Mouse (Mus musculus) c-Kit-negative CD71-positive TER-119-positive erythroid progenitor cells, embryonic 14.5 days (primary cell): ENCODE results near the gene Pir.
A peak's percentile ranks its signal among the peaks of the same experiment; 100 is the strongest.

Experiments
- DNase-seq: peaks from one replicate; pipeline ENCODE4 v3.0.0-alpha.2; 2013; ENCODE audit warnings: low read depth, low spot score

Pir gene

DNA sequence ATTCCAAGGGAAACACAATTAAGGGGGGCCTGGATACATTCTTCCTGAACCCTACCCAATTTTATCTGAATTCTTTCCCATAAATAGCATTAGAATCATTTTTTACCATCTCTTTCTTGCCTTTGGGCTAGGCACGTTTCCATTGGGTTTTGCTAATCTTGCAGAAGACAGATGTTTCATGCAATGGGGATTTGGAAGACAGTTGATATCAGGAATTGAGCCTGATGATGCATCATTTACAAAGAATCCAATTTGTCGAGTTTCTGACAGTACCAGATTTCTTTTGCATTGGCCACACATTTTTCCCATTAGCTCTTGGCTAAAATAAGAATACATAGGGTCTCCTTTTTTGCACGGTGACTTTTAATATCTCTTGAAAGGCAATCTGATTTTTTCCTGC, 61.6 kb downstream of the Pir start:
- DNase-seq = no peak

- no peak for DNase-seq
Observed at GRCm38 (mm10) chrX:164338591-164338990, 69.4 kb downstream of the Pir start.

- no peak for DNase-seq
Observed at GRCm38 (mm10) chrX:164345359-164345938, 76.3 kb downstream of the Pir start.

- no peak for DNase-seq
Observed at GRCm38 (mm10) chrX:164348937-164349336, 79.8 kb downstream of the Pir start.

- DNase-seq = no peak
Observed at GRCm38 (mm10) chrX:164365153-164365865, 96.1 kb downstream of the Pir start.

DNA sequence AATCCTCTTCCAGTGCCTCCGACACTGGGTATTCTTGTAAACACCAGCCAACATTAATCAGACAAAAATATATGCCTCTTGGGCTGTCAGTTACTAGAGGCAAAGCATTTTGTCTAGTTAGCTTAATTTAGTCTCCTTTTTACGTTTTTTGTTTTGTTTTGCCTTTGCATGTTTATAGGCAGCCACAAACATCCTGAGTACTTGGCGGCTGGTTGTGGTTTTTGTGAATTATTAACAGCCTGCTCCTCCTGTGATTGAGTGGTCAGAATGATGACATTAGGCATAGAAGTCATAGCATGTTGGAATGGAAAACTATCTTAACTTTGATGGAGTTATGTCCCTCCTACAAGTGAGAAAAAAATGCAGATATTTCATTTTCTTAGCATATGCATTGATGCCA, 101.4 kb downstream of the Pir start:
- no peak for DNase-seq

GRCm38 (mm10) chrX:164373081-164373480, 103.9 kb downstream of the Pir start, which contains the start of gene Vegfd:
TSS of gene Vegfd (plus strand) at chrX:164373378.
- DNase-seq = no peak

DNA sequence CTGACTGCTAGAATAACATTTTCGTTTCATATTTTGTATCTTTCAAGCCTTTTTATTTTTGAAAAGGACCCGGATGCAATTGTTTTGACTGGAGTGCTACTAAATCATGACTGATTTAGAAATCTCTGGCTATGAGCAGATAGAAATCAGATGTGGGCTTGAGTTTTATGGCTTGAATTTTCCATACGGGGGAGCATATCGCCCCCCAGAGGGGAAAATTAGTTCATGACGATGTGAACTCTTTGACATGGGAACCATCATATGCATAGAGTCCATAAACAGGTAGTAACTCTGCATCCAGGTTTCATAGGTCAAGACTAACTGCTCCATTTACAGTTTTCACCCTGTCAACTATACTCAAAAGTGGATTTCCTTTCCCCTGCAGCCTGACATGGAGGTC, 105.4 kb downstream of the Pir start:
- no peak for DNase-seq

- DNase-seq = no peak
Observed at GRCm38 (mm10) chrX:164379721-164380120, 110.5 kb downstream of the Pir start.

- DNase-seq = peak; percentile 44
Observed at GRCm38 (mm10) chrX:164381618-164382408, 112.6 kb downstream of the Pir start.

GRCm38 (mm10) chrX:164394091-164394490, 124.9 kb downstream of the Pir start:
- no peak for DNase-seq

GRCm38 (mm10) chrX:164398456-164398855, 129.3 kb downstream of the Pir start:
- DNase-seq = no peak

GRCm38 (mm10) chrX:164405080-164405649, 136.0 kb downstream of the Pir start:
- no peak for DNase-seq

- no peak for DNase-seq
Observed at GRCm38 (mm10) chrX:164406133-164407022, 137.2 kb downstream of the Pir start.

DNA sequence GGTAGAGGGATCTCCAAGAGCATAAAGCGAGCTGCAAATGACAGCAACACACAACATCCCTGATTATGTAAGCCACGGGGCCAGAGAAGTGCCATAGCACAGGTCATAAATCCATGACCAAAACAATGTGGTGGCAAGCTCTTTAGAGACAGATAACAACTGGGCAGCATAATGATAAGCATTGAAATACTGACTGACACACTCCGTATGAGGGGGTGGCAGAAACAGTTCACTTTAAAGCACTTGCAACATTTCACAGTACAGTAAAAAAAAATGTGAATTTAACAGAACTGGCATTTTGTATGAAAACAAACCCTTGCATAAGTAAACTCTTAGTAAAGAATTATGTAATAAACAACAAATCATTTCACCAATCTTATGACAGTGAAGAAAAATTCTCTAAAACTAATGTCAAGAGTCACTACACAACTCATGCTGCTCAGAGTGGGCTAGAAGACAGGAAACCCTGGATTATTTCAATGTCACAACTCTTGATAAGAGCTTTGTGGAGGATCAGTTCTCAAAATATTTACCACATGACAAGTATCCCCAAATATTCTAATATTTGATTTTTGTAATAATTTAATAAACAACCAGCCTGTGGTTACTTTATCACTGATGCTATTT, 139.2 kb downstream of the Pir start:
- DNase-seq = no peak

- no peak for DNase-seq
Observed at GRCm38 (mm10) chrX:164410562-164410961, 141.4 kb downstream of the Pir start.

DNA sequence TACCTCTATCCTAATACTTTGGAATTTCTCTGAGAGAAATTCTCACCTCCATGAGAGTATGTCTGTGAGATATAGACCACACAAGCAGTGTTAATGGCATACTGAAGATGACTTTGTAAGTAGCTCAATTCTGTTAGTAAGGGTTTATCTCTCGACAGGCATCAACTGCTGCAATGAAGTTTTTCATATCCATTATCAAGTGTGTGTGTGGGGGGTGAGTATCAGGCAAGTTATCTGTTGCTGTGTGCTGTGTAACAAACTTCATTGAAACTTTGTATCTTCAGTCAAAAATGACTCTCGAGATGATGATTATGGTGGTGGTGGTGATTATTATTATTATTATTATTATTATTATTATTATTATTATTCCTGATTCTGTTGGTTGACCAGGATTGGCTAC, 147.6 kb downstream of the Pir start:
- DNase-seq = no peak

GRCm38 (mm10) chrX:164418008-164418407, 148.8 kb downstream of the Pir start:
- no peak for DNase-seq

DNA sequence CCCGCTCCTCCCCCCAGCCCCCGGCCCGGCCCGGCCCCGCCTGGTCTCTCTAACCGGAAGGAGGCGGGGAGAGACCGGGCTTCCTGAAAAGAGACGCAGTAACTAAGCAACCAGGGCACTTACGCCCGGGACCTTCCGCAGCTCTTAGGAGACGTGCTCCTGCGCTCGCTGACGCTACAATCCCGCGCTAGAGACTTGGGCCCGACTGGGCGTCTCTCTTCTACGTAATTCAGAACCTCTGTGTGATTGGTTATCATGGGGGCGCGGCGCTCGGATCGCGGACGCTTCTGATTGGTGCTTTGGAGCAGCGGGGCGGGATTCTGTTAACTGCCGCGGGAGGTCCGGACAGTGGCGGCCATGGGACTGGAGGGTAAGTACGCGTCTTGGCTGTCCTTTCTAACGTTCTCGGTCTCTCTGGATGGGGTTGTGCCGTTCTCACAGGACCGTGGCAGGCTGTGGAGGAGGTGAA, 150.3 kb downstream of the Pir start, which contains the start of gene Piga:
Piga (plus strand) TSS at position 317 of the 469 bp plus-strand sequence.
- DNase-seq = peak; percentile 85

DNA sequence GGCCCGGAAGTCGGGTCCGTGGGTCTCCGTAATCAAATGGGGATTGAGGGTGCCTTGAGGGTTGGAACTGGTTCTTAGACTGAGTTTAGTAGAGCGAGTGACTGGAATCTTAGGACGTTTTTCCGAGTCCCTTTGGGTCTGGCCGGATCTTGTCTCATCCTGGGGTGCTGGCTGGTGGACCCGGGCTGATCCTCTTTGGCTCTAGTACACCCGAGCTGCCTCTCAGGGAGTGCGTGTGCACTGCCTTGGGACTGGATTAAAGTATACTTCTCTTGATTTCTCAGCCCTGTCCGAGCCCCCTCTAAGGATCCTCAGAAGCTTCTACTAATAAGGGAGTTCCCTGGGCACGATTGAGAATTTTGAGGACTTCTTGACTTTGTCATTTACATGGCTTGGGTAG, 150.8 kb downstream of the Pir start:
- DNase-seq = peak; percentile 16

GRCm38 (mm10) chrX:164420518-164420917, 151.3 kb downstream of the Pir start:
- no peak for DNase-seq
